In the genomic region with DNA sequence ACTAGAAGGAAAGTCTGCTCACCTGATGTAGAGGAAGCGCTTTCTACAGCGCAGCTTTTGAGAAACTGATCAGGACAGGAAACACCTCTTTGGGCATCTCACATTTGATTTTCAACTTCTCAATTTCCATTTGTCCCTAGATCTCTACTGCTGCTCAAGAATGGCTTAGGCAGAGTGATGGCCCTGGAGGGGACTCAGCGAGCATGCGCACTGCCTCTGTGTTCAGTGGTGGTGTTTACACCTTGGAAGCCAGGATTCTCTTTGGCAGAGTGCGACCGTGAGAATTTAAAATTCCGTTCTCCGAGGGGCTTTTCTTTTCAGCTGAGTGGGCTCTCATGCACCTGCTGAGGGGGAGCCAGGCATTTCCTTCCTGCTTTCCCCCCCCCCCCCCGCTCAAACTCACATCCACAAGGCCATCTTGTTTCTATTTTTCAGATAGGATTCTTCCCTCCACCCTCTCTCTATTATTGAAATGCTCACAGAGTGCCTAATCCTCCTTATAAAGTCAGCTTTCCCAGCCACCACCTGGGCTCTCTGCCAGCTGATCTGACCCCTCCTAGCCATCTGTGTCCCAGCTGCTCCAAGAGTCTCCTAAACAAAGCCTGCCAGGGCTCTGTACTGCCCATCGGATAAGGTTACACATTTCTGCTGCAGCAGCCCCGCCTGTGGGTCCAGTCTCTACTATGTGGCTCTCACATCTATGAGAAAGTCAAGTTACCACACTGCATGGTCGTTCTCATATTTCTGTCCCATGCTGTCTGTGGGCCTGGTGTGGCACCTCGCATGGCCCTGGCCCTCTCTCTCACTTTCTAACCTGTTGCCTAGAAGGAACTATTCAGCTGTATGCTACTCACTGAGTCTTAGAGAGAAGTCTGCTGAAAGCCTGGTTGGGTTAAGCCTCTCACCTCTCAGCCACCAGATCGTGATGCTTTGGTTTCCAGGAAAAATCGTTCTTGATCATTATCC, we compare ENCODE assay signal across 8 mouse cellular contexts.
DNase-seq lines count a peak whose midpoint lies in the region; ATAC-seq and TF ChIP-seq lines count a peak whose summit lies in the region.

No protein-coding gene starts in this region.

- intact Hi-C loops in gastrocnemius, postnatal 14 days (cut with DNase I; ENCODE audit: low total_unique reads): no loop called here

- no peaks in the 10 kb centered on the region for H3K27me3 ChIP-seq in Patski
- no peaks in the 10 kb centered on the region for H3K27me3 ChIP-seq in hindbrain, embryonic 16.5 days (replicated peaks; ENCODE audit: control insufficient read depth, insufficient read depth, low read length)
- H3K27me3 ChIP-seq in stomach, embryonic 16.5 days (ENCODE audit: control insufficient read depth, insufficient read depth, low read length): no peaks in the 10 kb centered on the region

- no peaks in the 10 kb centered on the region for H3K9me3 ChIP-seq in hindbrain, embryonic 16.5 days (ENCODE audit: control insufficient read depth, low read length)
- no peaks in the 10 kb centered on the region for H3K9me3 ChIP-seq in stomach, embryonic 16.5 days (replicated peaks; ENCODE audit: control insufficient read depth, low read length)

- ATAC-seq in Patski: peak; percentile 41
- ATAC-seq in hindbrain, embryonic 16.5 days: peak; percentile 88
- peak; percentile 84 for ATAC-seq in stomach, embryonic 16.5 days (ENCODE audit: insufficient read depth, low FRiP score)

- H3K4me2 ChIP-seq in hindbrain, embryonic 16.5 days (ENCODE audit: low read length): peak overlapping the region; percentile 40
- no peak overlapping the region for H3K4me2 ChIP-seq in stomach, embryonic 16.5 days (ENCODE audit: low read depth, low read length)

- peaks cover 9% of the 10 kb centered on the region for H3K4me1 ChIP-seq in hindbrain, embryonic 16.5 days (ENCODE audit: control insufficient read depth, insufficient read depth, low read depth, low read length)
- H3K4me1 ChIP-seq in stomach, embryonic 16.5 days (ENCODE audit: control insufficient read depth, insufficient read depth, low read length): peaks cover 18% of the 10 kb centered on the region

- in situ Hi-C loops in Patski (cut with MboI; ENCODE audit: low pct_unique_long_range_greater_than_20kb): loop anchor here (5.0 to 25.0 kb wide), 2 partner anchors 620 to 1230 kb away; no protein-coding TSS in a partner anchor

- TF ChIP-seq CTCF in Patski (IDR thresholded peaks at IDR 0.05): no peak

- POLR2A ChIA-PET in Patski (lab: Charles Lee): interaction anchor here (0.8 kb wide), 1 partner anchor 15 kb away, joined by 3 read pairs; no protein-coding TSS in a partner anchor

- CTCF ChIA-PET in Patski (lab: Charles Lee): interaction anchor here (0.7 to 2.0 kb wide), 4 partner anchors 12 to 440 kb away, joined by 3 to 6 read pairs (median 4); no protein-coding TSS in a partner anchor

- no peak overlapping the region for H3K9ac ChIP-seq in hindbrain, embryonic 16.5 days (ENCODE audit: low read depth, low read length)
- no peak overlapping the region for H3K9ac ChIP-seq in stomach, embryonic 16.5 days (ENCODE audit: low read length)

- WGBS in hindbrain, embryonic 16.5 days: 37% methylated on average over 14 of the region's 15 CpGs
- WGBS in stomach, embryonic 16.5 days: 45% methylated on average over 14 of the region's 15 CpGs

- no peak overlapping the region for H3K4me3 ChIP-seq in hindbrain, embryonic 16.5 days (ENCODE audit: low read length)
- no peak overlapping the region for H3K4me3 ChIP-seq in stomach, embryonic 16.5 days (replicated peaks; ENCODE audit: low read length)

- peak overlapping the region; percentile 18; the same call in 1 of the 2 replicates for H3K27ac ChIP-seq in hindbrain, embryonic 16.5 days (ENCODE audit: low read depth, low read length)
- H3K27ac ChIP-seq in stomach, embryonic 16.5 days (ENCODE audit: low read length): peak overlapping the region; percentile 68

- no peak for DNase-seq in Patski (ENCODE audit: low read depth, low spot score)
- peak; percentile 82 to 89 for DNase-seq in cerebellum, postnatal 14 days
- peak; percentile 91 for DNase-seq in gastrocnemius, postnatal 14 days
- peak; percentile 50 for DNase-seq in lung, postnatal 25 days (ENCODE audit: low spot score)
- no peak for DNase-seq in frontal cortex, postnatal 25 days (ENCODE audit: low spot score in 2 of 2)
- DNase-seq in thymus, postnatal 4 days: no peak

- no peaks in the 10 kb centered on the region for H3K36me3 ChIP-seq in hindbrain, embryonic 16.5 days (ENCODE audit: control insufficient read depth, insufficient read depth, low read length)
- H3K36me3 ChIP-seq in stomach, embryonic 16.5 days (ENCODE audit: control insufficient read depth, insufficient read depth, low read length): no peaks in the 10 kb centered on the region

Comparison
In these comparisons a context has a peak if more than half of its experiments do, and no peak if none do; other contexts are left out.
1. DNase-seq: peak in cerebellum, postnatal 14 days (2 of 2), gastrocnemius, postnatal 14 days (single experiment) and lung, postnatal 25 days (single experiment); none in Patski (single experiment), frontal cortex, postnatal 25 days (0 of 2) and thymus, postnatal 4 days (single experiment).
2. Peak in every context shown above with its lines, with median percentiles within 50 percentile points of each other: ATAC-seq.